Mouse (Mus musculus): ENCODE measurements around the gene Bud23. TPM values are rescaled to one million over a fixed set of nuclear protein-coding genes. Genes with fewer than 3 reads are reported as not detected.

The Bud23 gene
- polyA plus RNA-seq, 1 experiment from 2014 or later, result 115 TPM

- Histone ChIP-seq H3K9ac (no peak overlapping the region), H3K9me3 (replicated peaks) (no peaks in the 10 kb centered on the region), H3K4me3 (replicated peaks) (no peak overlapping the region), H3K4me2 (replicated peaks) (no peak overlapping the region), H3K4me1 (peaks cover 32% of the 10 kb centered on the region), H3K27me3 (no peaks in the 10 kb centered on the region), H3K36me3 (no peaks in the 10 kb centered on the region), H3K27ac (replicated peaks) (no peak overlapping the region)
- ATAC-seq (ENCODE audit: insufficient number of reproducible peaks, low FRiP score, low TSS enrichment, low read depth), result no peak
- 14% methylated on average over 7 of the region's 7 CpGs for WGBS
These were observed 49.3 kb downstream of the Bud23 start for GRCm38 (mm10) chr5:135015497-135015896.

DNA sequence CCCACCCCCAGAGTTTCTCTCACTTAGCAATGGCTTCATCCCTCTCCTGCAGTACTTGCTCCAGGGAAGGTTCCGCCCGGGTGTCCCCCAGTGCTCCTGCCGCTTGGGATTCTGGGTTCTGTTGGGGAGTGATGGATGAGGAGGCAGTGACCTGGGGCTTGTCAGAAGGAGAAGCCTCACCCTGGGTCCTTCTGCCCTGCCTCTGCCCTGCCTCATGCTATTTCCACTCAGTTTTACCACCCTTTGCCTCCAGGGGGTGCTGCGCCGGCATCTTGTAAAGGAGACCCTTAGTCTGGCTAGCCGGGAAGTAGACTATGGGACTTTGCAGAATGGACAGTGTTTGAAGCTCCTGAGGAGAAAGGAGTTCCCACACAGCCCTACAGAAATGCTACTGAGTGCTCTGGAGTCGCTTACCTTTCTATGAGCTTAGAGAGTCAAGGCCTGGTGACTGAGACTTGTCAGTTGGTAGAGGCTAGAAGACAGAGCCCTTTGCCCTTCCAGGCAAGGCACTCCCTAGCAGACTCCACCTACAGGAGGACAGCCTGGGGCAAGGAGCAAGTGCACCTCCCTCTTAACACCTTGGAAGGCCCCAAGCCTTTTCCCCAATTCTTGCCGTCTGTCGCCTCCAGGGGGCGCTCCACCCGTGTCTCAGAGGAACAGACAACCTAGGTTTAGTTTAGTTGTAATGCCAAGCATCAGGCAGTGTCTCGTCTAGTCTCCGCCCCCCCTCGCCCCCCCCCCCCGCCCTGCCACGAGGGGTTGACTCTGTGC is 51.9 kb downstream of the Bud23 start:
- H3K9ac ChIP-seq, result no peak overlapping the region
- 9% methylated on average over 13 of the region's 16 CpGs for WGBS
- no peaks in the 10 kb centered on the region for H3K9me3 ChIP-seq (replicated peaks)
- H3K36me3 ChIP-seq, result no peaks in the 10 kb centered on the region
- H3K4me3 ChIP-seq (replicated peaks), result no peak overlapping the region
- no peak for ATAC-seq (ENCODE audit: insufficient number of reproducible peaks, low FRiP score, low TSS enrichment, low read depth)
- H3K4me1 ChIP-seq, result peaks cover 44% of the 10 kb centered on the region
- H3K4me2 ChIP-seq (replicated peaks), result peak overlapping the region; percentile 32; the same call in 1 of the 2 replicates
- 0 out of 2 replicates have a peak overlapping the region, but pooled peaks have one; percentile 31 for H3K27ac ChIP-seq (replicated peaks)
- no peaks in the 10 kb centered on the region for H3K27me3 ChIP-seq

DNA sequence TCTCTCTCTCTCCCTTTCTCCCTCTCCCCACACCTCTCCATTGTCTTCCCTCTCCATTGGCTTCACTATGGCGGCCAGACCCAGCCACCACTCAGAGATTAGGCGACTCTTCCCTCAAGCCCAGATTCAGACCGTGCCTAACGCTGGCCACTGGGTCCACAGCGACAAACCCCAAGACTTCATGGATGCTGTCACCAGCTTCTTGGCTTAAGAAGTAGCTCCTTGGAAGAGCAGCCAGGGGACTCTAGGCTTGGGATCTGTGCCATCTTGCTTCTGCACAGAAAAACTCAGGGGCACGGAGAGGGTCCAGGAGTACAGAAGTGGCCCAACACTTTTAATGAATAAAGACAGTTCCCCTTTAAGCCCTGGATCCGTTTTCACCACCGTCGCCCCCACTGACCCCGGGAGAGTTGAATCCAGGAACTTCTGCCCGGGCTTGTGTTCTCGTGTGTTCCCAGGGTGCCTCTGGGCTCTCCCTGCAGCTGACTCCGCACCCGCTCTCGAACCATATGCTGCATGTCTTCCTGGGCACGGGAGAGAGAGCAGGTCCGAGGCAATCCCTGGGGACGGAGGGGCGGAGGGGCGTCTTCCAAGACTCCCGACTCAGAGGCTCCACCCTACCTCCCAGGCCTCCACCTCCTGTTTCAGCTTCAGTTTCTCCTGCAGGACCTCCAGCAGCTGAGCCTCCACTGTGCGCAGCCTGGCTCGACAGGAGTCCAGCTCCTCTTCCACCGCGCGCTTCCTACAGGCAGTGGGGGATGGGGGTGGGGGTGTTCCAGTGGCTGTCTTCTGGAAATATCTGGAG is 52.7 kb downstream of the Bud23 start:
- peaks cover 45% of the 10 kb centered on the region for H3K4me1 ChIP-seq
- peak overlapping the region; percentile 9; the same call in 1 of the 2 replicates for H3K4me3 ChIP-seq (replicated peaks)
- 25% methylated on average over 26 of the region's 26 CpGs for WGBS
- H3K36me3 ChIP-seq, result no peaks in the 10 kb centered on the region
- no peak for ATAC-seq (ENCODE audit: insufficient number of reproducible peaks, low FRiP score, low TSS enrichment, low read depth)
- H3K9ac ChIP-seq, result no peak overlapping the region
- no peaks in the 10 kb centered on the region for H3K9me3 ChIP-seq (replicated peaks)
- H3K4me2 ChIP-seq (replicated peaks), result peak overlapping the region; percentile 32
- H3K27ac ChIP-seq (replicated peaks), result no peak overlapping the region; the same call in 1 of the 2 replicates
- H3K27me3 ChIP-seq, result no peaks in the 10 kb centered on the region

DNA sequence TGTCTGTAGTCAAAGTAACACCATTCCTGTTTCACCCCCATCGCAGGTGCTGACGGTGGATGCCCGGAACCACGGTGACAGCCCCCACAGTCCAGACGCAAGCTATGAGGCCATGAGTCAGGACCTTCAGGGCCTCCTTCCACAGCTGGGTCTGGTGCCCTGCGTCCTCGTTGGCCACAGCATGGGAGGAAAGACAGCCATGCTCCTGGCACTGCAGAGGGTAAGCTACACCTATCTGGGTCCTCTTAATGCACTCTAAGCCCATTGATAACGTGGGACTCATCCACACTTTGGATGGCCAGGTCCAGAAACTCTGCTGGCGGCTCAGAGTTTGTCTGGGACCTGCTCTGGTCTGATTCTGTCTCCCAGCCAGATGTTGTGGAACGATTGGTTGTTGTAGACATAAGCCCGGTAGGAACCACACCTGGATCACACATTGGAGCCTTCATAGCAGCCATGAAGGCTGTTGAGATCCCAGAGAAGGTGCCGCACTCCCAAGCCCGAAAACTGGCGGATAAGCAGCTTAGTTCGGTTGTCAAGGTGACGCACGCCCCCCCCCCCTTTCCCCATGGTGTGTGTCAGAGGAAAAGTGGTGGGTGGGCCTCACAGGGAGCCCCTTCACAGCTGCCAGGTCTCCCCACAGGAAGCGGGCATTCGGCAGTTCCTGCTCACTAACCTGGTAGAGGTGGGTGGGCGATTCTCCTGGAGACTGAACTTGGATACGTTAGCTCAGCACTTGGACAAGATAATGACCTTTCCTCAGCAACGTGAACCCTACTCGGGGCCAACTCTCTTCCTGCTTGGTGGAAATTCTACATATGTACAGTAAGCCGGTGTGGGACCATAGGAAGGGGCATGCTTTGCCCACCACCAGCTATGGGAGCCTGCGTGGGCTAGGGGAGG is 53.7 kb downstream of the Bud23 start:
- H3K27me3 ChIP-seq, result no peaks in the 10 kb centered on the region
- no peaks in the 10 kb centered on the region for H3K36me3 ChIP-seq
- H3K27ac ChIP-seq (replicated peaks), result no peak overlapping the region; the same call in 1 of the 2 replicates
- WGBS, result 83% methylated on average over 25 of the region's 25 CpGs
- peaks cover 45% of the 10 kb centered on the region for H3K4me1 ChIP-seq
- no peak for ATAC-seq (ENCODE audit: insufficient number of reproducible peaks, low FRiP score, low TSS enrichment, low read depth)
- H3K4me2 ChIP-seq (replicated peaks), result peak overlapping the region; percentile 88; the same call in 1 of the 2 replicates
- H3K4me3 ChIP-seq (replicated peaks), result peak overlapping the region; percentile 75; the same call in 1 of the 2 replicates
- H3K9ac ChIP-seq, result no peak overlapping the region
- no peaks in the 10 kb centered on the region for H3K9me3 ChIP-seq (replicated peaks)

DNA sequence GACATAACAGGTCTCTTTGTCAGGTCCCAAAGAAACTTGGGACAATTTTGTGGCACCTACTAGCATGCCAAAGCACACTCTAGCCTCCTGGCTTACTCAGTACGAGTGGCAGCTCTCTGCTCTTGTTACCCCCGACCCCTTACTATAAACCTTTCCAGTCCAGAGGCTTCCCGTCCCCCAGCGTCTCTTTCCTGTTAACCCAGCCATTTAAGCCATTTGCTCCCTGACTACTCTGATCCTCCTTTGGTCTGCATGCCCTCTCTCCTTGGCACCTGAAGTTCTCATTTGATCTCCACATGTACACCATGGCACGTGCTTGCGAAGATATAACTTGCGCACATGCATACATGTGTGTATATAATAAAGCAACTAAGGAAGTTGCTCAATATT is 54.4 kb downstream of the Bud23 start:
- no peak for ATAC-seq (ENCODE audit: insufficient number of reproducible peaks, low FRiP score, low TSS enrichment, low read depth)
- peaks cover 40% of the 10 kb centered on the region for H3K4me1 ChIP-seq
- WGBS, result 56% methylated on average over 7 of the region's 7 CpGs
- H3K27me3 ChIP-seq, result no peaks in the 10 kb centered on the region
- no peak overlapping the region for H3K9ac ChIP-seq
- H3K36me3 ChIP-seq, result no peaks in the 10 kb centered on the region
- H3K27ac ChIP-seq (replicated peaks), result peak overlapping the region; percentile 96
- peak overlapping the region; percentile 75 for H3K4me3 ChIP-seq (replicated peaks)
- no peaks in the 10 kb centered on the region for H3K9me3 ChIP-seq (replicated peaks)
- peak overlapping the region; percentile 88 for H3K4me2 ChIP-seq (replicated peaks)

- under 1% methylated on average over 37 of the region's 37 CpGs for WGBS
- no peaks in the 10 kb centered on the region for H3K9me3 ChIP-seq (replicated peaks)
- peaks cover 39% of the 10 kb centered on the region for H3K4me1 ChIP-seq
- no peaks in the 10 kb centered on the region for H3K27me3 ChIP-seq
- peak overlapping the region; percentile 46 for H3K9ac ChIP-seq
- H3K4me3 ChIP-seq (replicated peaks), result peak overlapping the region; percentile 75
- peak; percentile 86 for ATAC-seq (ENCODE audit: insufficient number of reproducible peaks, low FRiP score, low TSS enrichment, low read depth)
- H3K27ac ChIP-seq (replicated peaks), result peak overlapping the region; percentile 96
- peak overlapping the region; percentile 88 for H3K4me2 ChIP-seq (replicated peaks)
- H3K36me3 ChIP-seq, result no peaks in the 10 kb centered on the region
These were observed 55.0 kb downstream of the Bud23 start for GRCm38 (mm10) chr5:135009590-135010319.

- Histone ChIP-seq H3K27ac (replicated peaks) (peak within 1 kb of the TSS; percentile 96), H3K9me3 (replicated peaks) (no peaks in the 10 kb centered on the region), H3K4me2 (replicated peaks) (peak within 1 kb of the TSS; percentile 88), H3K4me1 (peaks cover 39% of the 10 kb centered on the region), H3K36me3 (no peaks in the 10 kb centered on the region), H3K4me3 (replicated peaks) (peak within 1 kb of the TSS; percentile 75), H3K27me3 (no peaks in the 10 kb centered on the region), H3K9ac (peak within 1 kb of the TSS; percentile 58)
- ATAC-seq (ENCODE audit: insufficient number of reproducible peaks, low FRiP score, low TSS enrichment, low read depth), result peak; percentile 89
- under 1% methylated on average over 52 of the region's 52 CpGs for WGBS
These were observed 55.8 kb downstream of the Bud23 start, which contains the start of gene Abhd11 for GRCm38 (mm10) chr5:135008671-135009589. Gene Abhd11, plus strand, starts transcription at chr5:135009152.

- H3K27me3 ChIP-seq, result no peaks in the 10 kb centered on the region
- H3K4me3 ChIP-seq (replicated peaks), result peak overlapping the region; percentile 75
- H3K4me2 ChIP-seq (replicated peaks), result peak overlapping the region; percentile 88
- WGBS, result 28% methylated on average over 16 of the region's 16 CpGs
- H3K4me1 ChIP-seq, result peaks cover 37% of the 10 kb centered on the region
- no peaks in the 10 kb centered on the region for H3K36me3 ChIP-seq
- ATAC-seq (ENCODE audit: insufficient number of reproducible peaks, low FRiP score, low TSS enrichment, low read depth), result no peak
- no peaks in the 10 kb centered on the region for H3K9me3 ChIP-seq (replicated peaks)
- H3K9ac ChIP-seq, result peak overlapping the region; percentile 58
- H3K27ac ChIP-seq (replicated peaks), result peak overlapping the region; percentile 96
These were observed 56.8 kb downstream of the Bud23 start for GRCm38 (mm10) chr5:135007802-135008571.

Measured in embryonic facial prominence, embryonic 15.5 days (tissue).